Mouse (Mus musculus): ENCODE results near the gene Pprc1. TPM values are rescaled to one million over a fixed set of nuclear protein-coding genes. Genes with fewer than 3 reads are reported as not detected.
A peak's percentile ranks its signal among the peaks of the same experiment; 100 is the strongest.

The Pprc1 gene
- polyA plus RNA-seq, 1 experiment: 10.1 TPM

DNA sequence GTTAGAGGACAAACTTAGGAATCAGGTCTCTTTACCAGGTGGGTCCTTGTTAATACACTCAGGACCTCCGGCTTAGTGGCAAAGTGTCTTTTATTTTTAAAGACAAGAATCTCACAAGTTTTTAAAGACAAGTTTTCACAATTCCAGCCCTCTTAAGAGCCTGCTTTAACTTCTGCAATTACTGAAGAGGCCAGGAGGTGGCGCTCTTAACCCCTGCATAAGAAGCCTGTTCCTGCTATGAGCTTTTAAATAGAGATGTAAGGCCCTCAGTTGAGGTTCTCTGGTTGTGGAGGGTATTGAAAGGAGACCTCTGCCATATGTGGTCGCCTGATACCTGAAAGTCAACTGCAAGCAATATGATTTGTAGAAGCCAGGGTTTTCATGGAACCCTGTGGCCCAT is 41.7 kb downstream of the Pprc1 start:
- peaks cover 8% of the 10 kb centered on the region; the same call in 1 of the 2 replicates for H3K36me3 ChIP-seq (ENCODE audit: control insufficient read depth, insufficient read depth, low read length)
- H3K27me3 ChIP-seq (ENCODE audit: control insufficient read depth, insufficient read depth, low read length): no peaks in the 10 kb centered on the region
- H3K4me1 ChIP-seq (ENCODE audit: control insufficient read depth, insufficient read depth, low read length): peaks cover 7% of the 10 kb centered on the region
- no peak overlapping the region for H3K27ac ChIP-seq (ENCODE audit: control insufficient read depth, insufficient read depth, low read depth, low read length)
- H3K4me3 ChIP-seq (ENCODE audit: control insufficient read depth, low read depth, low read length): no peak overlapping the region
- TF ChIP-seq POLR2A (IDR thresholded peaks at IDR 0.05; ENCODE audit: control insufficient read depth, low read depth, low read length) (no peak), CTCF (IDR thresholded peaks at IDR 0.05; ENCODE audit: control insufficient read depth, insufficient read depth, insufficient replicate concordance, low read depth, low read length) (no peak)

DNA sequence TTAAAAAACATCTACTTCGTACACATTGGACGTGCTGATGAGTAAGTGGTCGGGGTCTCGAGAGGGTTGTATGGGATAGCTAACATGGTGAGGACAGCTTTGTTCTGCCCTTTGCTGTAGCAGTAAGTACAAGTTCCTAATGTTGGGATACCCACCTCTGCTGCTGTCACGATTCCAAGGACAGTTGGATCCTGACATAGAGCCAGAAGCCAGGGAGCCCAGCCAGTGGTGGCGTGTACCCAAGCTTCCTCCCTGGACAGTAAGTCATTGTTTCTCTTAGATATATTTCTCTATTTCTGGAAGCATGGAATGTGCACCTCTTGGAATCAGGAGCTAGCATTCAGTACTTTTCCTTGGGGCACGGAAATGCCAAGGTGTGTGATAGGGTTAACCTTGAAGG is 43.2 kb downstream of the Pprc1 start:
- Histone ChIP-seq H3K27ac (ENCODE audit: control insufficient read depth, insufficient read depth, low read depth, low read length) (peak overlapping the region; percentile 44; the same call in 1 of the 2 replicates), H3K4me3 (ENCODE audit: control insufficient read depth, low read depth, low read length) (no peak overlapping the region), H3K36me3 (ENCODE audit: control insufficient read depth, insufficient read depth, low read length) (peaks cover 7% of the 10 kb centered on the region; the same call in 1 of the 2 replicates), H3K4me1 (ENCODE audit: control insufficient read depth, insufficient read depth, low read length) (peaks cover 7% of the 10 kb centered on the region), H3K27me3 (ENCODE audit: control insufficient read depth, insufficient read depth, low read length) (no peaks in the 10 kb centered on the region)
- TF ChIP-seq POLR2A (IDR thresholded peaks at IDR 0.05; ENCODE audit: control insufficient read depth, low read depth, low read length): no peak
- TF ChIP-seq CTCF (IDR thresholded peaks at IDR 0.05; ENCODE audit: control insufficient read depth, insufficient read depth, insufficient replicate concordance, low read depth, low read length): no peak

DNA sequence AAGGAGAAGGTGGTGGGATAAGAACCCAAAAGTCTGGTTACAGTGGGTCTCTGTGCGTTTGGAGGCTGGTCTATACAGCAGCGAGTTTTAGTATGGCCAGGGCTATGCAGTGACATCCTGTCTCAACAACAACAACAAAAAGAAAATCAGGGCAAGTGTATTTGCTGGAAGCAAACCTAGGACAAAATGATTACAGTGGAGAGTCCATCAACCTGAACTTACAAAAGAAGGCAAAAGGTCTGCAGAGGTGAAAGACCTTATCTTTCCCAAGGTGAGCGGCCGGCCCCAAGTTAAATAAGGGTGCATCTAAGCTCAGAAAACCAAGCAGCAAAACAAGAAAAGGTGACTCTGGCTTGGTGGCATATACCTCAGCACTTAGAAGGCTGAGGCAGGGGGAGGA is 47.0 kb downstream of the Pprc1 start:
- H3K4me3 ChIP-seq (ENCODE audit: control insufficient read depth, low read depth, low read length): no peak overlapping the region
- peaks cover 7% of the 10 kb centered on the region for H3K4me1 ChIP-seq (ENCODE audit: control insufficient read depth, insufficient read depth, low read length)
- no peak overlapping the region for H3K27ac ChIP-seq (ENCODE audit: control insufficient read depth, insufficient read depth, low read depth, low read length)
- H3K27me3 ChIP-seq (ENCODE audit: control insufficient read depth, insufficient read depth, low read length): no peaks in the 10 kb centered on the region
- no peaks in the 10 kb centered on the region for H3K36me3 ChIP-seq (ENCODE audit: control insufficient read depth, insufficient read depth, low read length)
- TF ChIP-seq POLR2A (IDR thresholded peaks at IDR 0.05; ENCODE audit: control insufficient read depth, low read depth, low read length) (no peak), CTCF (IDR thresholded peaks at IDR 0.05; ENCODE audit: control insufficient read depth, insufficient read depth, insufficient replicate concordance, low read depth, low read length) (no peak)

DNA sequence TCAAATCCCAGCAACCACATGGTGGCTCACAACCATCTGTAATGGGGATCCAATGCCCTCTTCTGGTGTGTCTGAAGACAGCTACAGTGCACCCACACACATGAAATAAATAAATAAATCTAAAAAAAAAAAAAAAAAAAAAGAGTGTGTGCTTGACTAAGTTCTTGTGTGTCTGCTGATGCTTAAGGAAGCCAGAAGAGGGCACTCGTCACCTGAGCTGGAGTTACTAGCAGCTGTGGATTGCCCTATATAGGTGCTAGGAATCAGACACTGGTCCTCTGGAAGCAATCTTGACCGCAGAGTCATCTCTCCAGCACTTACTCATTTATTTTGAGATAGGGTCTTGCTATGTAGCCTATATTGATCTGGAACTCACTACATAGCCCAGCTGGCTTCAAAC is 49.5 kb downstream of the Pprc1 start:
- no peaks in the 10 kb centered on the region; the same call in 1 of the 2 replicates for H3K4me1 ChIP-seq (ENCODE audit: control insufficient read depth, insufficient read depth, low read length)
- H3K27me3 ChIP-seq (ENCODE audit: control insufficient read depth, insufficient read depth, low read length): no peaks in the 10 kb centered on the region
- no peak overlapping the region for H3K4me3 ChIP-seq (ENCODE audit: control insufficient read depth, low read depth, low read length)
- H3K27ac ChIP-seq (ENCODE audit: control insufficient read depth, insufficient read depth, low read depth, low read length): no peak overlapping the region
- no peaks in the 10 kb centered on the region for H3K36me3 ChIP-seq (ENCODE audit: control insufficient read depth, insufficient read depth, low read length)
- no peak for TF ChIP-seq CTCF (IDR thresholded peaks at IDR 0.05; ENCODE audit: control insufficient read depth, insufficient read depth, insufficient replicate concordance, low read depth, low read length)
- no peak for TF ChIP-seq POLR2A (IDR thresholded peaks at IDR 0.05; ENCODE audit: control insufficient read depth, low read depth, low read length)

DNA sequence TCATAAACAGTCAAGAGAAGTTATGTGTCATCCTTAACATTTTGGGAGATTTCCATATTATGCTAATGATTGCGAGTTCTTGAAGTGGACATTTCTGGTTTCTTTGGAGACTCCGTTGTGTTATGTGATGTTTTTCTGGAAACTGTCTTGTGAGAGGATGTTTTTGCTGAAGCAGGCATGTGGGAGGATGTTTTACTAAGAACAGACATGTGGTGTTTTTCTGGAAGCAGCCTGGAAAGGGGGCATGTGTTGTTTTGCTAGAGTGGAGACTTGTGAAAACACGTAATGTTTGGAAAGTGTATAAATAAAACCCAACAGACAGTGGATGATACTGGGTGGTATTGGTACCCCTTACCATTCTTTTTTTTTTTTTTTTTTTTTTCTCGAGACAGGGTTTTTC is 50.6 kb downstream of the Pprc1 start:
- no peak overlapping the region for H3K4me3 ChIP-seq (ENCODE audit: control insufficient read depth, low read depth, low read length)
- TF ChIP-seq CTCF (IDR thresholded peaks at IDR 0.05; ENCODE audit: control insufficient read depth, insufficient read depth, insufficient replicate concordance, low read depth, low read length): no peak
- TF ChIP-seq POLR2A (IDR thresholded peaks at IDR 0.05; ENCODE audit: control insufficient read depth, low read depth, low read length): no peak

DNA sequence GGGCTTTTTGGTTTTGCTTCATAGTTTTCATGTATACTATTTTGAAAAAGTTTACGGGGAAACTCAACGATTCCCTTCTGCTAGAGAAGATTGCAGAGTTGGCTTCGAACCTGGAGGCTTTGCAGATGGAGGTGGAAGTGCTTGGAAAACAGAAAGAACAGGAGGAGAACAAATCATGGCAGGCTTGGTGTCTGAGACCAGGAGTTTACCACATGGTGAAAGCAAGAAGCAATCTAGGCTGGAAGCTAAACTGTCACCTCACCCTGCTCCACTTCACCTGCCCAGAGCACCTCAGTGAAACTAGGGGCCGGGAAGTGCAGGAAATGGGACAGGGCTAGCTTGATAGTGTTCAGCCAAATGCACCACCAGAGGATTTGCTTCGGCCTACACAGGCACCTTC is 51.7 kb downstream of the Pprc1 start:
- Histone ChIP-seq H3K4me1 (ENCODE audit: control insufficient read depth, insufficient read depth, low read length) (no peaks in the 10 kb centered on the region), H3K36me3 (ENCODE audit: control insufficient read depth, insufficient read depth, low read length) (no peaks in the 10 kb centered on the region), H3K27me3 (ENCODE audit: control insufficient read depth, insufficient read depth, low read length) (no peaks in the 10 kb centered on the region), H3K4me3 (ENCODE audit: control insufficient read depth, low read depth, low read length) (no peak overlapping the region), H3K27ac (ENCODE audit: control insufficient read depth, insufficient read depth, low read depth, low read length) (no peak overlapping the region)
- TF ChIP-seq POLR2A (IDR thresholded peaks at IDR 0.05; ENCODE audit: control insufficient read depth, low read depth, low read length) (no peak), CTCF (IDR thresholded peaks at IDR 0.05; ENCODE audit: control insufficient read depth, insufficient read depth, insufficient replicate concordance, low read depth, low read length) (no peak)

More for the DNA sequence above, 50.6 kb downstream of the Pprc1 start:
- Histone ChIP-seq H3K36me3 (ENCODE audit: control insufficient read depth, insufficient read depth, low read length) (no peaks in the 10 kb centered on the region), H3K27ac (ENCODE audit: control insufficient read depth, insufficient read depth, low read depth, low read length) (no peak overlapping the region), H3K27me3 (ENCODE audit: control insufficient read depth, insufficient read depth, low read length) (no peaks in the 10 kb centered on the region), H3K4me1 (ENCODE audit: control insufficient read depth, insufficient read depth, low read length) (no peaks in the 10 kb centered on the region)

DNA sequence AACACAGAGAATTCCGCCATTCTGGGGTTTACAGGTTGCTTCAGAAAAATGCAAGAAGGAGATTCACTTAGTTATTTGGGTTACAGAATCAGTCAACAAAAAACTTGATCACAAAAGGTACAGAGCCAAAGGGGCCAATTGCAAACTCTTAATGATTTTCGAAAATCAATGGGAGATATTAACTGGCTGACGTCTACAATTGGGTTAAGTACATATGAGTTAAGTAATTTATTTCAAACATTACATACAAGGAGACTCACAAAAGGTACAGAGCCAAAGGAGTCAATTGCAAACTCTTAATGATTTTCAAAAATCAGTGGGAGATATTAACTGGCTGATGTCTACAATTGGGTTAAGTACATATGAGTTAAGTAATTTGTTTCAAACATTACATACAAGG is 54.9 kb downstream of the Pprc1 start:
- Histone ChIP-seq H3K4me1 (ENCODE audit: control insufficient read depth, insufficient read depth, low read length) (no peaks in the 10 kb centered on the region), H3K36me3 (ENCODE audit: control insufficient read depth, insufficient read depth, low read length) (no peaks in the 10 kb centered on the region), H3K27ac (ENCODE audit: control insufficient read depth, insufficient read depth, low read depth, low read length) (no peak overlapping the region), H3K27me3 (ENCODE audit: control insufficient read depth, insufficient read depth, low read length) (no peaks in the 10 kb centered on the region), H3K4me3 (ENCODE audit: control insufficient read depth, low read depth, low read length) (no peak overlapping the region)
- TF ChIP-seq POLR2A (IDR thresholded peaks at IDR 0.05; ENCODE audit: control insufficient read depth, low read depth, low read length) (no peak), CTCF (IDR thresholded peaks at IDR 0.05; ENCODE audit: control insufficient read depth, insufficient read depth, insufficient replicate concordance, low read depth, low read length) (no peak)

Measured in testis, adult 2 months (tissue).